Mouse (Mus musculus) small intestine, adult 2 months (tissue): Measurements from ENCODE around the gene Ercc1.

Experiments
- CTCF ChIP-seq: fragments of 200-500 bp; IDR thresholded peaks from 2 replicates; pipeline ENCODE4 v1.5.1; 2012; ENCODE audit warnings: low read depth, mild to moderate bottlenecking, control low read depth, inconsistent platforms, low read length, moderate library complexity, mixed read lengths; ENCODE audit not compliant: insufficient replicate concordance, insufficient read length; ENCODE audit errors: extremely low read depth
- POLR2A ChIP-seq: fragments of 200-500 bp; IDR thresholded peaks from 2 replicates; pipeline ENCODE4 v1.6.1; 2012; ENCODE audit warnings: low read depth, mild to moderate bottlenecking, control low read depth, inconsistent platforms, low read length, moderate library complexity

- TF ChIP-seq CTCF = no peak
- 0 out of 2 replicates have a peak, but pooled peaks have one; percentile 14 for TF ChIP-seq POLR2A
Measured at GRCm38 (mm10) chr7:19388699-19389413, 44.3 kb downstream of the Ercc1 start.
